Mouse (Mus musculus) CH12.LX (cell line): ENCODE data around the gene Rae1. TPM values are rescaled to one million over a fixed set of nuclear protein-coding genes. Genes with fewer than 3 reads are reported as not detected.

Source experiments
- DNase-seq: peaks from one replicate; pipeline ENCODE4 v3.0.0-alpha.2; 2013; ENCODE audit errors: extremely low read depth
- H3K27ac ChIP-seq: 2 replicates; pipeline ENCODE4 v1.5.1; 2012; ENCODE audit warnings: low read depth, mild to moderate bottlenecking, control low read depth, moderate library complexity; ENCODE audit not compliant: insufficient read depth
- H3K27me3 ChIP-seq: replicated peaks from 2 replicates; pipeline ENCODE3; 2012; ENCODE audit warnings: inconsistent platforms
- H3K36me3 ChIP-seq, 2 experiments: replicated peaks in 1 of 2; 2 replicates each; pipeline versions ENCODE3 to v1.6.1; 2012; ENCODE audit warnings: inconsistent platforms in 1 of 2, low read length in 1 of 2, mild to moderate bottlenecking in 1 of 2, mixed read lengths in 1 of 2, moderate library complexity in 1 of 2; ENCODE audit not compliant: control insufficient read depth in 1 of 2, insufficient read depth in 1 of 2
- H3K4me1 ChIP-seq, 2 experiments: 2 replicates each; pipeline ENCODE4 v1.6.1; 2012; ENCODE audit warnings: inconsistent platforms in 1 of 2, moderate library complexity in 1 of 2; ENCODE audit not compliant: insufficient read depth in 2 of 2, control insufficient read depth in 1 of 2
- H3K4me2 ChIP-seq: 2 replicates; pipeline ENCODE4 v1.6.1; 2012; ENCODE audit warnings: low read depth, mild to moderate bottlenecking, control low read depth; ENCODE audit not compliant: poor library complexity, insufficient read depth, severe bottlenecking
- H3K4me3 ChIP-seq, 3 experiments: fragments of 150-350 bp in 1 of 3; sonication (generic) in 1 of 3; replicated peaks in 1 of 3; 2 replicates each; pipeline versions ENCODE3 to v1.5.1; 2011 to 2012; ENCODE audit warnings: low read depth in 2 of 3, low read length in 2 of 3, mild to moderate bottlenecking in 2 of 3, moderate library complexity in 2 of 3, control low read depth in 1 of 3, improper control_type of control experiment in 1 of 3, inconsistent platforms in 1 of 3, mixed read lengths in 1 of 3; ENCODE audit not compliant: poor library complexity in 1 of 3
- H3K79me2 ChIP-seq: replicated peaks from 2 replicates; pipeline ENCODE4 v1.6.1; 2012; ENCODE audit warnings: mild to moderate bottlenecking, moderate library complexity; ENCODE audit not compliant: control insufficient read depth, poor library complexity, insufficient read depth, severe bottlenecking; ENCODE audit errors: extremely low read depth
- H3K9ac ChIP-seq: 2 replicates; pipeline ENCODE4 v1.6.1; 2012; ENCODE audit warnings: low read depth, mild to moderate bottlenecking, control low read depth, moderate library complexity; ENCODE audit not compliant: insufficient read depth
- H3K9me3 ChIP-seq: replicated peaks from 2 replicates; pipeline ENCODE3; 2012; ENCODE audit warnings: low read length, inconsistent platforms, mixed read lengths
- BHLHE40 ChIP-seq: IDR thresholded peaks from 2 replicates; pipeline ENCODE4 v1.6.1; 2011; ENCODE audit warnings: mild to moderate bottlenecking, low read depth, low read length, improper control_type of control experiment
- CHD2 ChIP-seq: IDR thresholded peaks from 2 replicates; pipeline ENCODE4 v1.6.1; 2011; ENCODE audit warnings: low read length, improper control_type of control experiment
- E2F4 ChIP-seq: IDR thresholded peaks from 2 replicates; pipeline ENCODE4 v1.6.1; 2011; ENCODE audit warnings: low read depth, low read length, improper control_type of control experiment; ENCODE audit not compliant: insufficient replicate concordance
- EP300 ChIP-seq: IDR thresholded peaks from 2 replicates; pipeline ENCODE4 v1.6.1; 2011; ENCODE audit warnings: low read length, improper control_type of control experiment
- GABPA ChIP-seq: IDR thresholded peaks from 2 replicates; pipeline ENCODE4 v1.6.1; 2012; ENCODE audit warnings: low read depth, low read length, improper control_type of control experiment, inconsistent platforms; ENCODE audit not compliant: insufficient replicate concordance
- HCFC1 ChIP-seq: IDR thresholded peaks from 2 replicates; pipeline ENCODE4 v1.6.1; 2012; ENCODE audit warnings: low read depth, mild to moderate bottlenecking, inconsistent platforms, low read length, improper control_type of control experiment
- JUND ChIP-seq: conservative IDR thresholded peaks from 2 replicates; pipeline ENCODE4 v1.6.1; 2011; ENCODE audit warnings: low read depth, low read length, improper control_type of control experiment
- MAFK ChIP-seq: IDR thresholded peaks from 2 replicates; pipeline ENCODE4 v1.6.1; 2011; ENCODE audit warnings: low read length, improper control_type of control experiment; ENCODE audit not compliant: insufficient replicate concordance
- MAX ChIP-seq: IDR thresholded peaks from 2 replicates; pipeline ENCODE4 v1.6.1; 2011; ENCODE audit warnings: low read length, improper control_type of control experiment
- MAZ ChIP-seq: IDR thresholded peaks from 2 replicates; pipeline ENCODE4 v1.6.1; 2012; ENCODE audit warnings: low read depth, mild to moderate bottlenecking, inconsistent platforms, low read length, improper control_type of control experiment, moderate library complexity
- MEF2A ChIP-seq: IDR thresholded peaks from 2 replicates; pipeline ENCODE4 v1.6.1; 2014; ENCODE audit warnings: low read depth, mild to moderate bottlenecking, inconsistent platforms, low read length, improper control_type of control experiment, borderline replicate concordance
- MXI1 ChIP-seq: IDR thresholded peaks from 2 replicates; pipeline ENCODE4 v1.6.1; 2011; ENCODE audit warnings: mild to moderate bottlenecking, low read depth, low read length, improper control_type of control experiment
- MYC ChIP-seq: IDR thresholded peaks from 2 replicates; pipeline ENCODE4 v1.6.1; 2011; ENCODE audit warnings: low read depth, mild to moderate bottlenecking, improper control_type of control experiment, low read length
- NELFE ChIP-seq: IDR thresholded peaks from 2 replicates; pipeline ENCODE4 v1.6.1; 2011; ENCODE audit warnings: low read depth, low read length, improper control_type of control experiment
- NRF1 ChIP-seq: IDR thresholded peaks from 2 replicates; pipeline ENCODE4 v1.6.1; 2014; ENCODE audit warnings: low read depth, mild to moderate bottlenecking, inconsistent platforms, low read length, improper control_type of control experiment, moderate library complexity
- PAX5 ChIP-seq: IDR thresholded peaks from 2 replicates; pipeline ENCODE4 v1.6.1; 2012; ENCODE audit warnings: low read length, inconsistent platforms, mixed read lengths
- POLR2A ChIP-seq: IDR thresholded peaks from 2 replicates; pipeline ENCODE4 v1.6.1; 2011; ENCODE audit warnings: low read depth, mild to moderate bottlenecking, improper control_type of control experiment, low read length
- RAD21 ChIP-seq: IDR thresholded peaks from 2 replicates; pipeline ENCODE4 v1.6.1; 2011; ENCODE audit warnings: low read depth, mild to moderate bottlenecking, low read length, improper control_type of control experiment, moderate library complexity
- SIN3A ChIP-seq: IDR thresholded peaks from 2 replicates; pipeline ENCODE4 v1.6.1; 2012; ENCODE audit warnings: low read length, improper control_type of control experiment, inconsistent platforms
- TBP ChIP-seq: conservative IDR thresholded peaks from 2 replicates; pipeline ENCODE4 v1.6.1; 2011; ENCODE audit warnings: low read depth, low read length, improper control_type of control experiment
- TCF12 ChIP-seq: IDR thresholded peaks from 2 replicates; pipeline ENCODE4 v1.6.1; 2014; ENCODE audit warnings: low read depth, mild to moderate bottlenecking, inconsistent platforms, low read length, improper control_type of control experiment
- UBTF ChIP-seq: IDR thresholded peaks from 2 replicates; pipeline ENCODE4 v1.6.1; 2012; ENCODE audit warnings: low read depth, mild to moderate bottlenecking, inconsistent platforms, low read length, improper control_type of control experiment, moderate library complexity
- USF1 ChIP-seq: IDR thresholded peaks from 2 replicates; pipeline ENCODE4 v1.6.1; 2014; ENCODE audit warnings: low read depth, mild to moderate bottlenecking, inconsistent platforms, low read length, improper control_type of control experiment
- USF2 ChIP-seq: conservative IDR thresholded peaks from 2 replicates; pipeline ENCODE4 v1.6.1; 2011; ENCODE audit warnings: low read depth, low read length, improper control_type of control experiment
- ZMIZ1 ChIP-seq: IDR thresholded peaks from 2 replicates; pipeline ENCODE4 v1.6.1; 2012; ENCODE audit warnings: low read depth, mild to moderate bottlenecking, inconsistent platforms, low read length, improper control_type of control experiment
- ZNF384 ChIP-seq: IDR thresholded peaks from 2 replicates; pipeline ENCODE4 v1.6.1; 2012; ENCODE audit warnings: low read depth, low read length, improper control_type of control experiment, inconsistent platforms
- dilution Hi-C: fragments of 300-500 bp; cut with MboI; formaldehyde crosslinking; loops from 2 replicates; pipeline ENCODE4 v1.14.3; 2020; ENCODE audit warnings: low sequenced_read_pairs; ENCODE audit not compliant: extremely low pct_unique_long_range_greater_than_20kb, extremely low pct_ligation_motif_present
- in situ Hi-C: fragments of 300-500 bp; cut with MboI; formaldehyde crosslinking; loops from 3 replicates; pipeline ENCODE4 v1.14.3; 2019; ENCODE audit warnings: low sequenced_read_pairs, low pct_ligation_motif_present, low pct_unique_long_range_greater_than_20kb, mixed read lengths
- polyA plus RNA-seq: library from polyadenylated mRNA; unstranded; fragments of >175 nt; gene quantifications from 2 replicates; pipeline ENCODE4 v1.2.1, GENCODE M21; 2012; ENCODE audit warnings: low read depth; ENCODE audit not compliant: insufficient read length
- total RNA-seq, 2 experiments: library from RNA; depleted of rRNA; stranded (reverse); fragments of 300-350 nt in 1 of 2; fragments of >200 nt in 1 of 2; gene quantifications; 2 replicates each; pipeline ENCODE4 v1.2.3; 2012 to 2014

The Rae1 gene
- total and polyA plus RNA-seq, 3 experiments: 86.3 to 114 (median 95.0) TPM

DNA sequence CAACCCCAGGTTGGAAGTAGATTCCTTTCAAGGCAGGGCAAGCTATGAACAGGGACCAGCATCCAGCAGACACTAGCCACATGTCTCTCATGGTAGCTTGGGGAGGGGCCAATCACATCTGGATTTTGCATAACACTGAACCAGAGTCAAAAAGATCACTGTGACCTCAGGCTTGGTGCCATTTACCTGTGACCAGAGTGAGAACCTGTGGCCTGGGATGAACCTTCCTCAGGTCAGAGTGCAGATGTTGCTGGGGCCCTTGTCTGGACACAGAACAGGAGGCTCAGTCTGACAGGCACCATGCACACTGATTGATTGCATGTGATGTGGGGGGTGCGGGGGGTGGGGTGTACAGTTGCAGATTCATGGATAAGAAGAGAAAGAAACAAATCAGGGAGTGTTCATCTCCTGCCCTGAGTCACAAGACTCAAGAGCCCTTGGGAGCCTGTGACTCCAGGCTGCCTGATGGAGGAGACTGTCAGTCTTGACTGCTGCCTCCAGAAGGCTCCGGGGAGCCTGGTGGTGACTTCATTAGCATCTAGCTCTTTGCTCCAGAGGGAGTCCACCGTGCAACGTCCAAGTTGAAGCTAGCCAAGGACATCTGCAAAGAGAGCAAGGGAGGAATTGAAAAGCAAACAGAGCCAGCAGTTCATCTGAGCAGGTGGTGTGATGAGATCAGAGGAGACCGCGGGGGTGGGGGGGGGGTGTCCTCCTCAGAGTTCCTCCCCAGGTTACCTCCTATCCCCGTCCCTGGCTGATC, 25.9 kb upstream of the Rae1 start:
- peaks cover 11 to 40% of the 10 kb centered on the region in 2 experiments for H3K4me1 ChIP-seq
- H3K4me2 ChIP-seq: no peak overlapping the region
- in situ Hi-C loops: no loop called here
- no peak for DNase-seq
- H3K79me2 ChIP-seq: no peaks in the 10 kb centered on the region
- TF ChIP-seq ZNF384 (no peak), JUND (no peak), GABPA (no peak), E2F4 (no peak), MAX (no peak), EP300 (no peak), NELFE (no peak), RAD21 (no peak), PAX5 (no peak), MAFK (no peak), UBTF (no peak), MAZ (no peak)
- TF ChIP-seq, all 38 proteins: peak for 0
- Histone ChIP-seq H3K27me3 (peaks cover 2% of the 10 kb centered on the region), H3K27ac (no peak overlapping the region), H3K9me3 (no peaks in the 10 kb centered on the region), H3K36me3 (no peaks in the 10 kb centered on the region), H3K4me3 (no peak overlapping the region), H3K9ac (no peak overlapping the region)
- dilution Hi-C loops: no loop called here

DNA sequence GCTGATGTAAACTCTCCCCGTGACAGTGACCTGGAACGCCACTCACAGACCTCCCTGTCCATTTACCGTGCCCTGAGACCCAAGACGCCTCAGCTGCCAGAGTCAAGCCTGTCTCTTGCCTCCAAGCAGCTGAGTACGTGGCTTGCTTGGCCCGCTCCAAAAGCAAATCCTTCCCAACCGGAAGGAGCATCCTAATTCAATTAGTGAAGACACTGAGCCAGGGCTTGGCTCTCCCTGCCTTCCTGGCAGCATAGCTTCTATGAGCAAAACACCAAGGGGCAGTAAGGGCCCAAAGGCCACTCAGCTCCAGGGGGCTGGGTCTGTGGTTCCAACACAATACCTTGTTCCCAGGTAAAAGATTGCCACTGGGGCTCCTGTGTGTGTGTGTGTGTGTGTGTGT, 25.2 kb upstream of the Rae1 start:
- no peak overlapping the region for H3K4me2 ChIP-seq
- H3K4me1 ChIP-seq: peaks cover 11 to 40% of the 10 kb centered on the region in 2 experiments
- H3K79me2 ChIP-seq: no peaks in the 10 kb centered on the region
- H3K4me3 ChIP-seq: no peak overlapping the region
- no peak overlapping the region for H3K9ac ChIP-seq
- H3K36me3 ChIP-seq: no peaks in the 10 kb centered on the region
- peaks cover 1% of the 10 kb centered on the region for H3K9me3 ChIP-seq
- no peak overlapping the region for H3K27ac ChIP-seq
- no peak for TF ChIP-seq SIN3A
- TF ChIP-seq BHLHE40: no peak
- TF ChIP-seq E2F4: no peak
- no peak for TF ChIP-seq PAX5
- TF ChIP-seq MAX: no peak
- TF ChIP-seq TCF12: no peak
- no peak for TF ChIP-seq CHD2
- no peak for TF ChIP-seq NRF1
- no peak for TF ChIP-seq UBTF
- TF ChIP-seq USF1: no peak
- no peak for TF ChIP-seq POLR2A
- no peak for TF ChIP-seq USF2
- no peak for TF ChIP-seq TBP
- TF ChIP-seq ZMIZ1: no peak
- TF ChIP-seq HCFC1: no peak
- TF ChIP-seq MEF2A: no peak
- TF ChIP-seq MXI1: no peak
- no peak for TF ChIP-seq JUND
- TF ChIP-seq MYC: no peak
- dilution Hi-C loops (no loop called here), in situ Hi-C loops (no loop called here)
- peaks cover 2% of the 10 kb centered on the region for H3K27me3 ChIP-seq
- DNase-seq: no peak
